Mouse (Mus musculus) midbrain, embryonic 10.5 days (tissue): Measurements from ENCODE around the gene Gli1. TPM values are rescaled to one million over a fixed set of nuclear protein-coding genes. Genes with fewer than 3 reads are reported as not detected.
A peak's percentile ranks its signal among the peaks of the same experiment; 100 is the strongest.
"Not testable (repeated sequence)": the region's sequence is repeated elsewhere in the genome, so short reads cannot be mapped to it uniquely, and the experiment has no call there.

Source experiments
- DNase-seq: peaks from one replicate; pipeline ENCODE4 v3.0.0-alpha.2; 2017; ENCODE audit warnings: low spot score
- H3K27ac ChIP-seq: fragments of 300-500 bp; sonication (generic); replicated peaks from 2 replicates; pipeline ENCODE4 v1.5.1; 2016; ENCODE audit warnings: mild to moderate bottlenecking
- H3K27me3 ChIP-seq: fragments of 300-500 bp; sonication (generic); 2 replicates; pipeline ENCODE4 v1.6.1; 2016; ENCODE audit warnings: low read depth, mild to moderate bottlenecking; ENCODE audit not compliant: poor library complexity, severe bottlenecking
- H3K36me3 ChIP-seq: fragments of 300-500 bp; sonication (generic); 2 replicates; pipeline ENCODE4 v1.6.1; 2016; ENCODE audit warnings: mild to moderate bottlenecking, moderate library complexity
- H3K4me1 ChIP-seq: fragments of 300-500 bp; sonication (generic); 2 replicates; pipeline ENCODE4 v1.6.1; 2016
- H3K4me3 ChIP-seq: fragments of 300-500 bp; sonication (generic); 2 replicates; pipeline ENCODE4 v1.5.1; 2016; ENCODE audit warnings: mild to moderate bottlenecking, moderate library complexity
- H3K9me3 ChIP-seq: fragments of 300-500 bp; sonication (generic); replicated peaks from 2 replicates; pipeline ENCODE4 v1.6.1; 2016; ENCODE audit warnings: mild to moderate bottlenecking
- WGBS: fragments of 180-500 bp; shearing (Covaris S2); methylation state at CpG from one replicate; pipeline ENCODE4 v1.1.7; 2016; 5-methylcytosine and 5-hydroxymethylcytosine counted together
- polyA plus RNA-seq: library from polyadenylated mRNA; unstranded; fragments of >200 nt; fragmentation: Nextera tagmentation; extraction: Ambion mirVana; gene quantifications from 2 replicates; pipeline ENCODE4 v1.2.1, GENCODE M21; 2016

Gli1 gene
- polyA plus RNA-seq, 1 experiment from 2014 or later: 11.0 TPM

GRCm38 (mm10) chr10:127311476-127312355 is 30.1 kb downstream of the Gli1 start, which contains the start of gene Mars:
Gene Mars (minus strand): TSS chr10:127311786.
- Histone ChIP-seq H3K27me3 (no peaks in the 10 kb centered on the region), H3K4me3 (peak within 1 kb of the TSS; percentile 91), H3K4me1 (peaks cover 17% of the 10 kb centered on the region), H3K27ac (peak within 1 kb of the TSS; percentile 94), H3K9me3 (no peaks in the 10 kb centered on the region), H3K36me3 (peaks cover 33% of the 10 kb centered on the region)
- peak; percentile 95 for DNase-seq
- under 1% methylated on average over 65 of the region's 65 CpGs for WGBS

- H3K27me3 ChIP-seq: no peaks in the 10 kb centered on the region
- peak overlapping the region; percentile 91 for H3K4me3 ChIP-seq
- no peak for DNase-seq
- no peaks in the 10 kb centered on the region for H3K9me3 ChIP-seq
- 39% methylated on average over 23 of the region's 23 CpGs for WGBS
- H3K36me3 ChIP-seq: peaks cover 42% of the 10 kb centered on the region
- H3K4me1 ChIP-seq: peaks cover 17% of the 10 kb centered on the region
- H3K27ac ChIP-seq: peak overlapping the region; percentile 94
Observed at GRCm38 (mm10) chr10:127310523-127311475, 31.0 kb downstream of the Gli1 start.

- H3K9me3 ChIP-seq, H3K4me3 ChIP-seq, H3K27me3 ChIP-seq, H3K27ac ChIP-seq, DNase-seq: not testable (repeated sequence)
- Histone ChIP-seq H3K36me3 (peaks cover 59% of the 10 kb centered on the region), H3K4me1 (peaks cover 17% of the 10 kb centered on the region)
- 86% methylated on average over 3 of the region's 3 CpGs for WGBS
Observed at GRCm38 (mm10) chr10:127309167-127309566, 32.6 kb downstream of the Gli1 start.

GRCm38 (mm10) chr10:127303136-127303535 is 38.6 kb downstream of the Gli1 start:
- Histone ChIP-seq H3K9me3 (no peaks in the 10 kb centered on the region), H3K27ac (no peak overlapping the region), H3K36me3 (peaks cover 100% of the 10 kb centered on the region), H3K4me3 (no peak overlapping the region), H3K27me3 (no peaks in the 10 kb centered on the region), H3K4me1 (no peaks in the 10 kb centered on the region)
- 95% methylated on average over 11 of the region's 11 CpGs for WGBS
- no peak for DNase-seq

- H3K36me3 ChIP-seq: peaks cover 100% of the 10 kb centered on the region
- no peak for DNase-seq
- no peak overlapping the region for H3K27ac ChIP-seq
- 94% methylated on average over 6 of the region's 6 CpGs for WGBS
- H3K4me3 ChIP-seq: no peak overlapping the region
- H3K4me1 ChIP-seq: no peaks in the 10 kb centered on the region
- H3K9me3 ChIP-seq: no peaks in the 10 kb centered on the region
- no peaks in the 10 kb centered on the region for H3K27me3 ChIP-seq
Observed at GRCm38 (mm10) chr10:127300361-127300760, 41.4 kb downstream of the Gli1 start.

GRCm38 (mm10) chr10:127297015-127297871 is 44.5 kb downstream of the Gli1 start:
- no peaks in the 10 kb centered on the region for H3K27me3 ChIP-seq
- no peak overlapping the region for H3K4me3 ChIP-seq
- H3K36me3 ChIP-seq: peaks cover 96% of the 10 kb centered on the region
- no peaks in the 10 kb centered on the region for H3K9me3 ChIP-seq
- no peak overlapping the region for H3K27ac ChIP-seq
- 92% methylated on average over 16 of the region's 16 CpGs for WGBS
- H3K4me1 ChIP-seq: peaks cover 10% of the 10 kb centered on the region
- DNase-seq: no peak

- no peaks in the 10 kb centered on the region for H3K9me3 ChIP-seq
- H3K27me3 ChIP-seq: no peaks in the 10 kb centered on the region
- no peak overlapping the region for H3K4me3 ChIP-seq
- H3K27ac ChIP-seq: no peak overlapping the region
- peaks cover 85% of the 10 kb centered on the region for H3K36me3 ChIP-seq
- no peak for DNase-seq
- WGBS: 94% methylated on average over 24 of the region's 24 CpGs
- peaks cover 21% of the 10 kb centered on the region for H3K4me1 ChIP-seq
Observed at GRCm38 (mm10) chr10:127295986-127296794, 45.6 kb downstream of the Gli1 start.

- WGBS: 94% methylated on average over 10 of the region's 10 CpGs
- DNase-seq: no peak
- Histone ChIP-seq H3K4me3 (0 out of 2 replicates have a peak overlapping the region, but pooled peaks have one; percentile 1), H3K27ac (no peak overlapping the region), H3K36me3 (peaks cover 73% of the 10 kb centered on the region), H3K9me3 (no peaks in the 10 kb centered on the region), H3K4me1 (peaks cover 25% of the 10 kb centered on the region), H3K27me3 (no peaks in the 10 kb centered on the region)
Observed at GRCm38 (mm10) chr10:127294895-127295510, 46.8 kb downstream of the Gli1 start.

GRCm38 (mm10) chr10:127293590-127294113 is 48.1 kb downstream of the Gli1 start:
- DNase-seq: no peak
- Histone ChIP-seq H3K4me1 (peaks cover 38% of the 10 kb centered on the region), H3K27me3 (no peaks in the 10 kb centered on the region), H3K9me3 (no peaks in the 10 kb centered on the region), H3K27ac (no peak overlapping the region), H3K36me3 (peaks cover 60% of the 10 kb centered on the region), H3K4me3 (no peak overlapping the region)
- 88% methylated on average over 3 of the region's 3 CpGs for WGBS

- Histone ChIP-seq H3K4me1 (peaks cover 42% of the 10 kb centered on the region), H3K27ac (no peak overlapping the region), H3K9me3 (no peaks in the 10 kb centered on the region), H3K36me3 (peaks cover 54% of the 10 kb centered on the region), H3K27me3 (no peaks in the 10 kb centered on the region), H3K4me3 (peak overlapping the region; percentile 29)
- 90% methylated on average over 6 of the region's 6 CpGs for WGBS
- no peak for DNase-seq
Observed at GRCm38 (mm10) chr10:127292987-127293538, 48.7 kb downstream of the Gli1 start.
